Mouse (Mus musculus) layer of hippocampus, adult 2 months (tissue): ENCODE measurements around the gene 2810004N23Rik. TPM values are rescaled to one million over a fixed set of nuclear protein-coding genes. Genes with fewer than 3 reads are reported as not detected.
"Not testable (repeated sequence)": the region's sequence is repeated elsewhere in the genome, so short reads cannot be mapped to it uniquely, and the experiment has no call there.

Experiments
- DNase-seq, 2 experiments: peaks; one replicate each; pipeline ENCODE4 v3.0.0; 2022; ENCODE audit warnings: low spot score in 2 of 2
- H3K27ac ChIP-seq: fragments of 200-600 bp; 2 replicates; pipeline ENCODE4 v1.8.1; 2022
- H3K4me3 ChIP-seq: fragments of 200-600 bp; 2 replicates; pipeline ENCODE4 v1.8.1; 2022; ENCODE audit warnings: mild to moderate bottlenecking
- CTCF ChIP-seq: fragments of 200-600 bp; conservative IDR thresholded peaks from 2 replicates; pipeline ENCODE4 v1.8.1; 2022; ENCODE audit warnings: antibody characterized with exemption, mild to moderate bottlenecking, moderate library complexity
- total RNA-seq, 2 experiments: library from RNA; stranded (reverse); gene quantifications; 2 replicates each; pipeline ENCODE4 v1.2.3; 2021

The 2810004N23Rik gene
- total RNA-seq, 2 experiments from 2014 or later: 21.8 to 24.8 TPM

DNA sequence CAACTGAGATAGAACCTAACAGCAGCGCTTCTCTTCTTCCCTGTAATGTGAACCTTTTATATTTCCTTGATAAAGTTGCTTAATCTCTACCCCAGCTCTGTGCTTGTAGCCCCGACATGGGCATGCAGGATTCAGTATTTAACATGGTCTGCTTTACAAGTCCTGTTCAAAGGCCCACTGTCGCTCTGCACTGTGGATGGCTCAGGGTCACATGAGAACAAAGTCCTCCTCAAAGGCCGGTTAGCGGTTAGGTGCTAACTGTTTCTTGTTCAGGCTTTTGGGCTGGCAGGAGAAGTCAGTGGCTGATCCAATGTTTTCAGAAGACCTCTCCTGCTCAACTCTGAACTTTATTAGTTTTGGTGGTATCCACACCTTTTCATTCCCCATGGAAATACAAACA, 17.3 kb downstream of the 2810004N23Rik start:
- Histone ChIP-seq H3K27ac (no peak overlapping the region), H3K4me3 (no peak overlapping the region)
- TF ChIP-seq CTCF: no peak
- DNase-seq: no peak

DNA sequence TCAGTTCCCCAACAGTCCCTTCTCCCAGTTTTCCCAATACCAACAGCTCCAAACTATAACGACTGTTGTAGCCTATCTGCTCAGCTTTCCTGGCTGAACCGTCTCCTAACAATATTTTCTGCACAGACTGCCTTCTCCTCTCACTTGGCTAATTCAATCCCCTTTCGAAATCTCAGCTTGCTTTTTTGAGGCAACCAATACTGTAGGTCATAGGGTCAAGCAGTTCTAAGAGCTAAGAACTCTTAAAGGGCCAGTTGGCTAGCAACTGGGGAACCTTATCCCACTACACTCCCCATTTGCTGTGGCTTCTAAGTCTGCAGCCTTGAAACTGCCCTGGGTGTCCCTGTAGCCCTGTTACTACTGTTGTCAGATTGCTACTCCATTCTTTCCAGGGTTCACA, 17.8 kb downstream of the 2810004N23Rik start:
- Histone ChIP-seq H3K27ac (no peak overlapping the region), H3K4me3 (no peak overlapping the region)
- DNase-seq: no peak
- no peak for TF ChIP-seq CTCF

DNA sequence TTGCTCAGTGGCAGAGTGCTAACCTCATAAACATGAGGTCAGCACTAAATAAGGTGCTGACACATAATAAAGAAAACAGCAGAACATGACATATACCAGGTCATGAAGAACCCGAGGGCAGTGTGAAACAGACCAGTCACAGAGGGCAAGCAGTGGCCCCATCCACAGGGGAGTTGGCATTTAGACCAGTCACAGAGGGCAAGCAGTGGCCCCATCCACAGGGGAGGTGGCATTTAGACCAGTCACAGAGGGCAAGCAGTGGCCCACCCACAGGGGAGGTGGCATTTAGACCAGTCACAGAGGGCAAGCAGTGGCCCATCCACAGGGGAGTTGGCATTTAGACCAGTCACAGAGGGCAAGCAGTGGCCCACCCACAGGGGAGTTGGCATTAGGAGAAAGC, 20.0 kb downstream of the 2810004N23Rik start:
- DNase-seq, H3K4me3 ChIP-seq, H3K27ac ChIP-seq: not testable (repeated sequence)

DNA sequence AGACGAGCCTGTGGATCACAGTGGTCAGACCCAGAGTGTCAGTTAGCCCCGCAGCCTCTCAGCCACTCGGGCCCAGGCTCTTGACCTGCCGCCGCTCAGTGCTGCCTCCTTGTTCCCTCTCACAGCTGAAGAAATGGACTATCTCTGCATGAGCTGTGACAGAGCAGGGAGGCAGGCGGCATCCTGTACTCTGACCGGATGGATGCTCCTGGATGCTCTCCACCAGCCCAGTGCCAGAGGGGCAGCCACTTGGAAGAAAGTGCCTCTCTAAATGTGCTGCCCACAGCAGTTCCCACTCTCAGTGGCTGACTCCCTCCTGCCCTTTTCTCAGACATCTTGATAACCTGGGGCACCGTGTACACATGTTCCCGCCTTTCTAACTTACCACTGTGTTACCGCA, 21.1 kb downstream of the 2810004N23Rik start:
- TF ChIP-seq CTCF: no peak
- no peak overlapping the region for H3K27ac ChIP-seq
- no peak for DNase-seq

DNA sequence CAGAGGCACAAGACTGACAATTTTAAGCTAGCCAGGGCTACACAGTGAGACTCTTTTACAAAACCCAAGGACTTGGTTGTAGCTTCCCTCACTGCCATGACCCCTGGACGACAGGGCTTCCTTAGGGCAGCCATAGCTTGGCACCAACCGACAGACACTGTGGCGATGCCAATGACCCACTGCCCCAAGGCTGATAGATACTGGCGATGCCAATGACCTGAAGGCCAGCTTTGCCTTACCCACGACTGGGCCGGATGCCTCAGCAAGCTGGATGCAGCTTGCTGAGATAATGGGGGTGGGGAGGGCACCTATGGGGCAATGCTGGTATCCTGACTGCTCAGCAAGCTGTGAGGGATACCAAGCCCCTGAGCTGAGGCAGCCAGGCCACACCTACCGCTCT, 22.0 kb downstream of the 2810004N23Rik start:
- DNase-seq: no peak
- TF ChIP-seq CTCF: no peak
- Histone ChIP-seq H3K4me3 (no peak overlapping the region), H3K27ac (no peak overlapping the region)

More for the DNA sequence above, 21.1 kb downstream of the 2810004N23Rik start:
- no peak overlapping the region for H3K4me3 ChIP-seq

DNA sequence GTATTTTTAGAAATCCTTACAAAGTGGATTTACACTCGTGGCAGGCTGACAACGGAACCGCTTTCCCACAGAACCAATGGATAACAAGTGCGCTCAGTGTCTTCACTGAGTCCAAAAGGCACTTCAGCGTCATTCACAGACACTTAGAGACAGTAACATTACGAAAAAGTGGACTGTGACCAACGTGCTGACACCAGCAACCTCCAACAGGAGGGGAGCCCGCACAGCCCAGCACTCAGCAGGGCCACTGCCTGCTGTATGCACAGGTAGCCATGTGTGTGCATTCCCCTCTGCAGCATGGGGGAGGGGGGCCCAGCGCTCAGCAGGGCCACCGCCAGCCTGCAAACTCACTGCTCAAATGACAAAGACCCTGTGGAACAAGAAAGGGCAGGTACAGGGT, 23.5 kb downstream of the 2810004N23Rik start:
- Histone ChIP-seq H3K4me3 (no peak overlapping the region), H3K27ac (no peak overlapping the region)
- no peak for TF ChIP-seq CTCF
- no peak for DNase-seq

DNA sequence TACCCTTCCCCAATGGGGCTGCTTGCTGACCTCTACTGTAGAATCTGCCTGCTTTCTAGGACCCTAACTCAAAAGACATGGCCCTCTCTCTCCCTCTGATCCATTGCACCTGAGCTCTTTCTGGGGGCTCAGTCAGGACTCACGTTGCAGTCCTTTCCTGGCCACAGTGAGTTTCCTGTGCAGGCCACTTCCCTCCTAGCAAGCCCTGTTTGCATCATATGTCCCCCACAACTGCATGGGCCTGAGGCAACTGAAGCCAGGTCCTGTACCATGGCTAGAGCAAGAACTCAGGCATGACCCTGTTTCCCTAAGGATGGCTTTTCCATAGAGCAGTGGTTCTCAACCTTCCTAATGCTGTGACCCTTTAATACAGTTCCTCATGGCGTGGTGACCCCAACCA, 25.0 kb downstream of the 2810004N23Rik start:
- H3K4me3 ChIP-seq: no peak overlapping the region
- no peak for DNase-seq
- no peak for TF ChIP-seq CTCF
- H3K27ac ChIP-seq: no peak overlapping the region

DNA sequence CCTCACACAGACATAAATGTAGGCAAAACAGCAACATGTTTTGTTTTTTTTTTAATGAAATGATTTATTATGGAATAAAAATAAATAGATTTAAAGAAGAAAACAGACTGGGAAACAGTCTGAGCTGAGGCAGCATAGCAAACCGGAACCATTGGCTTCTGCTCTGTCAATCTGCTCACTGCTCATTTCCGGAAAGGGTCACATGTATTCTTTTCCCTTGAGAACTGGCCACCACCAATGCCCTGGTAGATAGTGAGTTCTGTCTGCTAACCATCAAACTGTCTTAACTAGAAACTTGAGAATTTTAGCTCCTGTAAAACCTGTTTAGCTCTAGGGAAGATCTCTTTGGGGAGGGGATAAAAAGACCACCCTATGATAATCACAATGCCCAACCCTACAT, 26.0 kb downstream of the 2810004N23Rik start:
- DNase-seq: no peak
- no peak overlapping the region for H3K27ac ChIP-seq
- H3K4me3 ChIP-seq: no peak overlapping the region
- no peak for TF ChIP-seq CTCF

DNA sequence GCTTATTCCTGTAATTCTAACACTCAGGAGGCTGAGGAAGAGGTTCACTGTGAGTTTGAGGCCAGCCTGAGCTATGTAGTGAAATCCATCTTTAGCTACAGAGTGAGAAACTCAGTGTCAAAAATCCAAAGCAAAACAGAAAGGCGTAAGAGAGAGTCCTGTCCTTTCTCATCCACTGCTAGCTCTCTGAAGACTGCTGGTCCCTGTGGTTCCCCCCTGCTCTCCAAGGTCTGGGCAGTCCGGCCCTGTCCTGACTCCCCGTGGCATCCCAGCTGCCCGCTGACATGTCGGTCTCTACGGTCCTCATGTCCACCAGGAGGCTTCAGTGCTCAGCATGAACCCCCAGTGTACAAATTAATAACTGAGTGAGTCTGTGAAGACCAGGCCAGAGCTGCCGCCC, 26.6 kb downstream of the 2810004N23Rik start:
- Histone ChIP-seq H3K27ac (no peak overlapping the region), H3K4me3 (no peak overlapping the region)
- no peak for TF ChIP-seq CTCF
- DNase-seq: no peak

DNA sequence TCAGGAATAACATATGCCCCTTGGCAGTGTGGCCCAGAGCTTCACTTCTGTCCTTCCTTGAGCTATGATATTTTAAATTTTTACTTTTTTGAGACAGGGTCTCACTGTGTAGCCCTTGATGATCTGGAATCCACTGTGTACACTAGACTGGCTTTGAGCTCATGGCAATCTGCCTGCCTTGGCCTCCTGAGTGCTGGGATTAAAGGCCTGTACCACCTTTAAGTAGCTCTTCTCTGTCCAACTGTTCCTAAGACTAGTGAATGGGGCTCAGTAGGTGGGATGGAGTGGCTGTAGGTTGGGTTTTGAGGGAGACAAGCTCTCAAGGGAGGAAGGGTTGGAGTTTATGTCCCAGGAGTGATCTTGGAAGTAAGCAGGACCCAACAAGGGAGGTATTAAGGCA, 27.1 kb downstream of the 2810004N23Rik start:
- DNase-seq: no peak
- Histone ChIP-seq H3K27ac (no peak overlapping the region), H3K4me3 (no peak overlapping the region)
- no peak for TF ChIP-seq CTCF

DNA sequence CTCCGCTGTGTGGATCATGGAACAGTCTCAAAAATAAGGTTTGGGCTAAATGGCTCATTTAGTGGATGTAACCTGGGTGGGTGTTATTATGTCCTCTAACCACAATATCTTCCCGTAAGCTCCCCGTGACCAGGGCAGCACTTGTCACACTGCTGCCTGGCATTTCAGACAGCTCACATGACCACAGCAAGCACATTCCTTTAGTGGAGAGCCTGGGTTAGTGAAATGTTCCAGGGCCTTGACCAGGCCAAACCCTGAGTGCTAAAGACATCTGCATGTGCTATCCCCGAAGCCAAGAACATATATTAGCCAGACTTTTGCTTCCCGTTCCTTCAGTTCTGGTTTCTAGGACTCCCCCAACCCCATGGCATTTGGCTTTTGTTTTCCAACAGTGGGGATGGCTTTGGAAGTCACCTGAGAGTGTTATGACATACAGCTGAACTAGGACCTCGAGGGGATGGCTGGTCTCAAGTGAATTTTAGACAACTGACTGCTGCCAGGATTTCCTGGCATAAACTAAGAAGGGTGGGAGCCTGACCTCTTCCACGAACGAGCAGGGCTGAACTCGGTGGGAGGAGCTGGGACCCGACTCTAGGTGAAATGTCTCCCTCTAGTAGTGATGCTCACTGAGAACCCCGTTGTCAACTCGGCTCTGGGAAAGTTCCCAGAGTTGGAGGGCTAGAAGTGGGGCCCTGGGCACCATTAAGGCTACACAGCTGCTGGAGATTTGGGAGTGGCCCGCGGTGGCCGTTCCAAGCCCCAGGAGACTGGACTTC, 29.3 kb downstream of the 2810004N23Rik start:
- no peak for TF ChIP-seq CTCF
- no peak overlapping the region for H3K4me3 ChIP-seq
- no peak overlapping the region for H3K27ac ChIP-seq
- DNase-seq: no peak

DNA sequence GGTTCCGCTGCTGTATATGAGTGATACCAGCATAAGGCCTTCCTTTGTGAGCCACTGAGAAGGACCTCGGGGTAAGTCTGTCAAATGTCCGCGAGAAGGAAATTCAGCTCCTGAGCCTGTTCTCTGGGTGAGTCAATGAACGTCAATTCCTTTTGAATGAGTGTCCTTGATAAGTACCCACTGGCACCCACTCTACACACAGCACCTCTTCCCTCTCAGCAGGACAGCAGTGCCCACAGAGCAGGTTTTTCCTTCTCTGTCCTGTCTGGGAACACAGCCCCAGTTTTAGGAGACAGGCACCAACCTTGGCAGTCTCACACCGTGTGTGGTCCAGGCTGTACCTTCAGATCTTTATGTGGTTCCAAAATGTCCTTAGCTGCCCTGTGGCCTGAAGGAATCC, 31.0 kb downstream of the 2810004N23Rik start:
- no peak for TF ChIP-seq CTCF
- no peak for DNase-seq
- Histone ChIP-seq H3K27ac (no peak overlapping the region), H3K4me3 (no peak overlapping the region)

DNA sequence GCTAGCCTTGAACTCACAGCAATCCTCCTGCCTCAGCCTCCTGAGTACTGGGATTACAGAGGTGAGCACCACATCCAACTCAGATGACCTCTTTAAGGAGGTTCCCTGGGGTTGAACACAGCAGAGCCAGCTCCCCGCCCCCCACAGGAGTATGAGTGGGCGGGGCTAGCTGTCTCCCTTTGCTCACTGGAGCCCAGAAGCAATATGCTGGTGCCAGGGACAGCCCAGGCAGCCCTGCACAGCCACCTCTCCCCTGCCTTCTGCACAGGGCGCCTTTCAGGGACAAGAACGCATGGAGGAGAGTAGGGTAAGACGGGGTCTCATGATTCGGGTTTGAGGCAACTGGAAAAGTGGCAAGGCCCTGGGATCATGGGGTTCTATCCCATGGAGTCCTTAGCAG, 31.4 kb downstream of the 2810004N23Rik start:
- no peak overlapping the region for H3K27ac ChIP-seq
- no peak for TF ChIP-seq CTCF
- no peak for DNase-seq
- H3K4me3 ChIP-seq: no peak overlapping the region

DNA sequence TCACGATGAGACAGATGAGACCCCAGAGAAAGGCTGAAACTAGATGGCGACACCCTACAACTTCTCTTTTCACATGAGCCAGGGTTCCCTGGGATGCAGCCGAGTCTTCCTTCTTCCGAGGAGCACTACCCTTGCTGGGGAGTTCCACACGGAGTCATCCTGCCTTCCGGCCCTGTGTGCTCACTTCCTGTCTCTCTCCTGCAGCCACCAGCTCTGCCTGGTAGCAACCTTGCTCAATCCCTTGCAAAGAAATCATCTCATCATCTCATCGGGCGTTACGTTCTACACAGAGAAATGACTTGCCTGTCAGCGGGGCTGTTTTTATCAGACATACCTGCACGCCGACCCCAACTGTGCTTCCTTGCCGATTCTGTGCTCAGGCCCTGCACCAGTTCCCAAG, 32.9 kb downstream of the 2810004N23Rik start:
- H3K4me3 ChIP-seq: no peak overlapping the region
- DNase-seq: no peak
- TF ChIP-seq CTCF: no peak
- no peak overlapping the region for H3K27ac ChIP-seq
